Mouse (Mus musculus): Measurements from ENCODE around the gene Ptpn7.

- TF ChIP-seq CTCF (IDR thresholded peaks at IDR 0.05; ENCODE audit: low read depth, low read length) (no peak), POLR2A (IDR thresholded peaks at IDR 0.05; ENCODE audit: insufficient read depth, low read length) (no peak)
Observed at GRCm38 (mm10) chr1:135083465-135083864, 49.0 kb upstream of the Ptpn7 start.

Measured in ES-Bruce4 (cell line).